Mouse (Mus musculus): Measurements from ENCODE around the gene Coch. TPM values are rescaled to one million over a fixed set of nuclear protein-coding genes. Genes with fewer than 3 reads are reported as not detected.
"Not testable (repeated sequence)": the region's sequence is repeated elsewhere in the genome, so short reads cannot be mapped to it uniquely, and the experiment has no call there.

The Coch gene
- 0.58 TPM in 1 of 3 replicates, not detected in the others for total RNA-seq (2017)

- ATAC-seq (replicated peaks; ENCODE audit: insufficient number of reproducible peaks, low FRiP score, low TSS enrichment, poor library complexity, severe bottlenecking): 0 out of 2 replicates have a peak, but pooled peaks have one; percentile 22
These were observed at the start of gene Coch for GRCm38 (mm10) chr12:51593229-51594029. TSS of gene Coch (plus strand) at chr12:51593341.

GRCm38 (mm10) chr12:51543402-51543960, 49.7 kb upstream of the Coch start:
- no peak for ATAC-seq (replicated peaks; ENCODE audit: insufficient number of reproducible peaks, low FRiP score, low TSS enrichment, poor library complexity, severe bottlenecking)

- no peak for ATAC-seq (replicated peaks; ENCODE audit: insufficient number of reproducible peaks, low FRiP score, low TSS enrichment, poor library complexity, severe bottlenecking)
These were observed 38.1 kb upstream of the Coch start for GRCm38 (mm10) chr12:51555041-51555440.

- ATAC-seq (replicated peaks; ENCODE audit: insufficient number of reproducible peaks, low FRiP score, low TSS enrichment, poor library complexity, severe bottlenecking): no peak
These were observed 31.7 kb upstream of the Coch start for GRCm38 (mm10) chr12:51561416-51561815.

- ATAC-seq (replicated peaks; ENCODE audit: insufficient number of reproducible peaks, low FRiP score, low TSS enrichment, poor library complexity, severe bottlenecking): no peak
These were observed 25.9 kb upstream of the Coch start for GRCm38 (mm10) chr12:51567225-51567624.

- no peak for ATAC-seq (replicated peaks; ENCODE audit: insufficient number of reproducible peaks, low FRiP score, low TSS enrichment, poor library complexity, severe bottlenecking)
These were observed 23.7 kb upstream of the Coch start for GRCm38 (mm10) chr12:51569472-51569871.

GRCm38 (mm10) chr12:51569944-51570343, 23.2 kb upstream of the Coch start:
- no peak for ATAC-seq (replicated peaks; ENCODE audit: insufficient number of reproducible peaks, low FRiP score, low TSS enrichment, poor library complexity, severe bottlenecking)

- ATAC-seq (replicated peaks; ENCODE audit: insufficient number of reproducible peaks, low FRiP score, low TSS enrichment, poor library complexity, severe bottlenecking): no peak
These were observed 20.5 kb upstream of the Coch start for GRCm38 (mm10) chr12:51572651-51573050.

- ATAC-seq (replicated peaks; ENCODE audit: insufficient number of reproducible peaks, low FRiP score, low TSS enrichment, poor library complexity, severe bottlenecking): not testable (repeated sequence)
These were observed 15.3 kb upstream of the Coch start for GRCm38 (mm10) chr12:51577816-51578215.

- no peak for ATAC-seq (replicated peaks; ENCODE audit: insufficient number of reproducible peaks, low FRiP score, low TSS enrichment, poor library complexity, severe bottlenecking)
These were observed 3.9 kb upstream of the Coch start for GRCm38 (mm10) chr12:51589263-51589662.

GRCm38 (mm10) chr12:51591921-51592320, 1.2 kb upstream of the Coch start:
- no peak for ATAC-seq (replicated peaks; ENCODE audit: insufficient number of reproducible peaks, low FRiP score, low TSS enrichment, poor library complexity, severe bottlenecking)

GRCm38 (mm10) chr12:51592888-51593228, 283 bp upstream of the Coch start:
- no peak for ATAC-seq (replicated peaks; ENCODE audit: insufficient number of reproducible peaks, low FRiP score, low TSS enrichment, poor library complexity, severe bottlenecking)

GRCm38 (mm10) chr12:51594030-51594470, 909 bp downstream of the Coch start:
- ATAC-seq (replicated peaks; ENCODE audit: insufficient number of reproducible peaks, low FRiP score, low TSS enrichment, poor library complexity, severe bottlenecking): no peak

GRCm38 (mm10) chr12:51603306-51603705, 10.2 kb downstream of the Coch start:
- ATAC-seq (replicated peaks; ENCODE audit: insufficient number of reproducible peaks, low FRiP score, low TSS enrichment, poor library complexity, severe bottlenecking): no peak

GRCm38 (mm10) chr12:51606138-51606537, 13.0 kb downstream of the Coch start:
- ATAC-seq (replicated peaks; ENCODE audit: insufficient number of reproducible peaks, low FRiP score, low TSS enrichment, poor library complexity, severe bottlenecking): no peak

GRCm38 (mm10) chr12:51612361-51612760, 19.2 kb downstream of the Coch start:
- ATAC-seq (replicated peaks; ENCODE audit: insufficient number of reproducible peaks, low FRiP score, low TSS enrichment, poor library complexity, severe bottlenecking): no peak

- ATAC-seq (replicated peaks; ENCODE audit: insufficient number of reproducible peaks, low FRiP score, low TSS enrichment, poor library complexity, severe bottlenecking): no peak
These were observed 27.4 kb downstream of the Coch start for GRCm38 (mm10) chr12:51620572-51620971.

- ATAC-seq (replicated peaks; ENCODE audit: insufficient number of reproducible peaks, low FRiP score, low TSS enrichment, poor library complexity, severe bottlenecking): no peak
These were observed 28.0 kb downstream of the Coch start for GRCm38 (mm10) chr12:51621161-51621560.

- no peak for ATAC-seq (replicated peaks; ENCODE audit: insufficient number of reproducible peaks, low FRiP score, low TSS enrichment, poor library complexity, severe bottlenecking)
These were observed 29.7 kb downstream of the Coch start for GRCm38 (mm10) chr12:51622670-51623365.

GRCm38 (mm10) chr12:51623366-51623694, 30.2 kb downstream of the Coch start:
- no peak for ATAC-seq (replicated peaks; ENCODE audit: insufficient number of reproducible peaks, low FRiP score, low TSS enrichment, poor library complexity, severe bottlenecking)
